Mouse (Mus musculus) limb, embryonic 15.5 days (tissue): ENCODE data around the gene Kif23. TPM values are rescaled to one million over a fixed set of nuclear protein-coding genes. Genes with fewer than 3 reads are reported as not detected.
A peak's percentile ranks its signal among the peaks of the same experiment; 100 is the strongest.

Experiments
- ATAC-seq: fragments of 200-750 bp; cut with Nextera tagmentation; 2 replicates; pipeline ENCODE4 v1.8.0; 2017; ENCODE audit warnings: low read depth, moderate TSS enrichment; ENCODE audit not compliant: insufficient number of reproducible peaks, low FRiP score, low TSS enrichment
- H3K27ac ChIP-seq: fragments of 300-500 bp; sonication (generic); 2 replicates; pipeline ENCODE4 v1.5.1; 2015; ENCODE audit warnings: moderate library complexity, mild to moderate bottlenecking, inconsistent platforms
- H3K27me3 ChIP-seq: fragments of 300-500 bp; sonication (generic); 2 replicates; pipeline ENCODE4 v1.6.1; 2015; ENCODE audit warnings: inconsistent platforms
- H3K36me3 ChIP-seq: fragments of 300-500 bp; sonication (generic); 2 replicates; pipeline ENCODE4 v1.6.1; 2015; ENCODE audit warnings: inconsistent platforms
- H3K4me1 ChIP-seq: fragments of 300-500 bp; sonication (generic); 2 replicates; pipeline ENCODE4 v1.6.1; 2015; ENCODE audit warnings: inconsistent platforms
- H3K4me2 ChIP-seq: fragments of 300-500 bp; sonication (generic); 2 replicates; pipeline ENCODE4 v1.6.1; 2015; ENCODE audit warnings: mild to moderate bottlenecking, inconsistent platforms
- H3K4me3 ChIP-seq: fragments of 300-500 bp; sonication (generic); 2 replicates; pipeline ENCODE4 v1.5.1; 2015; ENCODE audit warnings: mild to moderate bottlenecking, inconsistent platforms
- H3K9ac ChIP-seq: fragments of 300-500 bp; sonication (generic); 2 replicates; pipeline ENCODE4 v1.6.1; 2015; ENCODE audit warnings: inconsistent platforms
- H3K9me3 ChIP-seq: fragments of 300-500 bp; sonication (generic); 2 replicates; pipeline ENCODE4 v1.6.1; 2016; ENCODE audit warnings: inconsistent platforms
- WGBS: fragments of 180-500 bp; shearing (Covaris S2); methylation state at CpG from one replicate; pipeline ENCODE4 v1.1.7; 2015; 5-methylcytosine and 5-hydroxymethylcytosine counted together
- polyA plus RNA-seq: library from polyadenylated mRNA; unstranded; fragments of >200 nt; fragmentation: Nextera tagmentation; extraction: Ambion mirVana; gene quantifications from 2 replicates; pipeline ENCODE4 v1.2.1, GENCODE M21; 2015

Gene Kif23
- polyA plus RNA-seq, 1 experiment from 2014 or later: 91.2 TPM

DNA sequence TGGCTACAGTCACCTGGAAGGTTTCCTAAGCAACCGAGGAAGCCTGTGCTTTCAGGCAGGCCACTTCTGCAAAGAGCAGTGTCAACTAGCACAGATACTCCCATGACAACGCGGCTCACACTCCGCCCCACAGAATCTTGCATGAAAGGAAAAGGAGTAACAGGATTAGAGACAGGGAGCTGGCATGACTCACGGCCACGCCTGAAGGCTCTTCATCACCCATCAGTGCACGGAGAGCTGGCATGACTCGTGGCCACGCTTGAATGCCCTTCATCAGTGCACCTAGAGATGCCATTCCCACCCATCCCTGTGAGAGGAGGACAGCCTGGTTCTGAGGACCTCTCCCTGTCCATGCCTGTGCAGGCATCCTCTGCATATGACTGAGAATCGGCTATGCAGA, 20.8 kb upstream of the Kif23 start:
- Histone ChIP-seq H3K9me3 (no peaks in the 10 kb centered on the region), H3K4me2 (no peak overlapping the region), H3K4me1 (peaks cover 13% of the 10 kb centered on the region; the same call in 1 of the 2 replicates), H3K4me3 (no peak overlapping the region), H3K9ac (no peak overlapping the region), H3K36me3 (no peaks in the 10 kb centered on the region), H3K27me3 (no peaks in the 10 kb centered on the region), H3K27ac (no peak overlapping the region)
- no peak for ATAC-seq
- WGBS: 71% methylated on average over 10 of the region's 10 CpGs

DNA sequence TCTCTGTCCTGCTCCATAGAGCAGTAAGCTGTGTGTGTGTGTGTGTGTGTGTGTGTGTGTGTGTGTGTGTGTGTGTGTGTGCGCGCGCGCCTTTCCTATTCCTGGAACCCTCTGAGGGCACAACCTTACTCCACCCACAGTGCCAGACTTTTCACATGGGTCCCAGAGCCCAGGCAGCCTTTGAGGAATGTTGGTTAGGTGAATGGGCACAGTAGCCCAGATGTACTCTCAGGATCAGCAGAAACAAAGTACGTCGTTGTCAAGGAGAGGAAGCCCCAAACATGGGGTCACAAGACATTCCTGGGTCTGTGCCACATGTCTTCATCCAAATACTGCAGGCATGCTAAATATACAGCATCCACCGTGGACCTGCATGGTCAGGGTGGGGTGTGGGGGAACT, 19.4 kb upstream of the Kif23 start:
- H3K4me2 ChIP-seq: no peak overlapping the region
- no peak overlapping the region for H3K4me3 ChIP-seq
- H3K27ac ChIP-seq: no peak overlapping the region
- no peaks in the 10 kb centered on the region for H3K27me3 ChIP-seq
- H3K9me3 ChIP-seq: no peaks in the 10 kb centered on the region
- H3K36me3 ChIP-seq: no peaks in the 10 kb centered on the region
- WGBS: 81% methylated on average over 7 of the region's 7 CpGs
- no peak overlapping the region for H3K9ac ChIP-seq
- no peak; the same call in 1 of the 2 replicates for ATAC-seq
- peaks cover 13% of the 10 kb centered on the region; the same call in 1 of the 2 replicates for H3K4me1 ChIP-seq

DNA sequence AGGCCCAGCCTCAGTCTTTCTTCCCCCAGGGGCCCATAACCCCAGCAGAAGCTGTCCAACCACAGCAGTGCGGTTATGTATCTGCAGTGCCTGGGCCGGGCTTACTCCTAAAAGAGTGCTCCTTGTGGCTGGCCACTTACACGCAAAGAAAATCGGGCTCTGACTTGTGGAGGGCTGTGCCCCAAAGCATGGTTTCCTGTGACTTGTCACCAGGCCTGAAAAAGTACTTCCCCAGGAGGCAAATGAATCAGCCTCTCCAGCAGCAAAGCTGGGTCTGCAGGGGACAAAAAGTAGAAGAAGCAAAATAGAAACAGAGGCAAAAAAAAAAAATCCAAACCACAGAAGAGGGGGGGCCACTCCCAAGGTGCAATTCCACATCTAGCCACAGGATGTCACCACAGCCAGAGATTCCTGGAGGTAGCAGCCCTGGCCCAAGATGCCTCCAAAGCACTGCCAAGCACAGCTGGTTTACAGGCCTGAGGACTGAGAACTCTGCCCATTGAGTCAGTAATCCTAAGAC, 18.9 kb upstream of the Kif23 start:
- Histone ChIP-seq H3K27ac (0 out of 2 replicates have a peak overlapping the region, but pooled peaks have one; percentile 18), H3K36me3 (no peaks in the 10 kb centered on the region), H3K9me3 (no peaks in the 10 kb centered on the region), H3K4me2 (no peak overlapping the region), H3K4me3 (no peak overlapping the region), H3K27me3 (no peaks in the 10 kb centered on the region), H3K4me1 (peaks cover 13% of the 10 kb centered on the region; the same call in 1 of the 2 replicates), H3K9ac (no peak overlapping the region)
- 15% methylated on average over 4 of the region's 4 CpGs for WGBS
- no peak; the same call in 1 of the 2 replicates for ATAC-seq

DNA sequence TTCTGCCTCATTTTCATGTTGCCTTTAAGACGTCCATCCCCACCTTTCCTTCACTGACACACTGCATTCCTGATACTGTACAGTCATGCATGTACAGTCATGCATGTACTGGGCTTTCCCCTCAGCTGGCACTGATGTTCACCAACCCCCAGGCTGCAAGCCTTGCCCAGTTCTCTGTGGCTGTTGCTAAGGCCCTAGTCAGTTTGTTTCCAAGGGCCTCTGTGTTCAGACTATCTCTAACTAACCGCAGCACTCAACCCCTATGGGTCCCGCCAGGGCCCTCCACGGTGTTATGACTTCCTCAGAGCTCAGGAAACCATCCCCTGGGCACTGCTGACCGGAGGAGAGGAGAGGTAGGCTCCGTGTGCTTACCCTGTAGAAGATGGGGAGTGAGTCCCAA, 16.8 kb upstream of the Kif23 start:
- Histone ChIP-seq H3K4me2 (no peak overlapping the region), H3K4me1 (peaks cover 13% of the 10 kb centered on the region; the same call in 1 of the 2 replicates), H3K27me3 (no peaks in the 10 kb centered on the region), H3K27ac (no peak overlapping the region), H3K4me3 (no peak overlapping the region), H3K36me3 (no peaks in the 10 kb centered on the region), H3K9ac (no peak overlapping the region), H3K9me3 (no peaks in the 10 kb centered on the region)
- no peak for ATAC-seq
- WGBS: 60% methylated on average over 6 of the region's 6 CpGs

DNA sequence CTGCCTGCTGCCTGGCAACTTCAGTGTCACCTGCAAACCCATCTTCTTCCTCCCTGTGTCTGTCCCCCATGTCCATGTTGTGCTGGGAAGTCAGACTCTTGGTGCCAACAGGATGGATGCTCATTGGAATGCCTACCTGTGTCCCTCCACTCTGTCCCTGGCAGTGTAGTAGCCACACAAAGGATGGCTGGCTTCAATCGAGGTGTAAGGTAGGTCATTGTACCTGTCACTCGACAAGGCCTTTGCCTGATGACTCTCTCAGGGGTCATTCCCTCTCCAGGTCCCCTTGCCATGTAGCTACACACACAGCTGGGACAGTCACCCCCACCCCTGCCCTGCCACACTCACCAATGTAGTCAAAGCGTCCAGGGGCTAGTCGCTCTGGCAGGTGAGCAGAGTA, 14.6 kb upstream of the Kif23 start:
- no peaks in the 10 kb centered on the region for H3K36me3 ChIP-seq
- no peak overlapping the region for H3K4me3 ChIP-seq
- ATAC-seq: no peak
- H3K9me3 ChIP-seq: no peaks in the 10 kb centered on the region
- H3K27ac ChIP-seq: no peak overlapping the region
- WGBS: 75% methylated on average over 4 of the region's 4 CpGs
- no peaks in the 10 kb centered on the region for H3K27me3 ChIP-seq
- no peak overlapping the region for H3K9ac ChIP-seq
- peaks cover 11% of the 10 kb centered on the region; the same call in 1 of the 2 replicates for H3K4me1 ChIP-seq
- H3K4me2 ChIP-seq: no peak overlapping the region

DNA sequence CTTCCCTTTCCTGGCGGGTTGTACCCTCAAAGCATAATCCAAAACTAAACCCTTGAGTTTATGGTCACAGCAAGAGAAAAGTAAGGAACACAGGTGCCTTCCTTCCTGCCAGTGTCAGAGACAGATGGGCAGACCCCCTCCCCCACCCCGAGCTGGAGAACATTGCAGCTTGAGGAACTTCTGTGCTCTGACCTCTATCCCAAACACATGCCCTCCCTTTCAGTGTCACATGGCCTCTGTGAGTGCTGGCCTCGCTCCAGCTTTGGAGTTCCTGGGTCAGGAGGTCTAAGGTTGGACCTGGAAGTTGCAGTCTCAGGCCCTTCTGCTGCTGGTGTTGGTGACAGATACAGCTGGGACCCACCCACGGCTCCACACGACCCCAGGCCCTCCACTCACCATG, 14.2 kb upstream of the Kif23 start:
- H3K9ac ChIP-seq: no peak overlapping the region
- no peaks in the 10 kb centered on the region for H3K9me3 ChIP-seq
- ATAC-seq: no peak
- peaks cover 7% of the 10 kb centered on the region; the same call in 1 of the 2 replicates for H3K4me1 ChIP-seq
- H3K4me2 ChIP-seq: no peak overlapping the region
- no peak overlapping the region for H3K4me3 ChIP-seq
- no peaks in the 10 kb centered on the region for H3K27me3 ChIP-seq
- H3K36me3 ChIP-seq: no peaks in the 10 kb centered on the region
- 51% methylated on average over 5 of the region's 5 CpGs for WGBS
- no peak overlapping the region for H3K27ac ChIP-seq

DNA sequence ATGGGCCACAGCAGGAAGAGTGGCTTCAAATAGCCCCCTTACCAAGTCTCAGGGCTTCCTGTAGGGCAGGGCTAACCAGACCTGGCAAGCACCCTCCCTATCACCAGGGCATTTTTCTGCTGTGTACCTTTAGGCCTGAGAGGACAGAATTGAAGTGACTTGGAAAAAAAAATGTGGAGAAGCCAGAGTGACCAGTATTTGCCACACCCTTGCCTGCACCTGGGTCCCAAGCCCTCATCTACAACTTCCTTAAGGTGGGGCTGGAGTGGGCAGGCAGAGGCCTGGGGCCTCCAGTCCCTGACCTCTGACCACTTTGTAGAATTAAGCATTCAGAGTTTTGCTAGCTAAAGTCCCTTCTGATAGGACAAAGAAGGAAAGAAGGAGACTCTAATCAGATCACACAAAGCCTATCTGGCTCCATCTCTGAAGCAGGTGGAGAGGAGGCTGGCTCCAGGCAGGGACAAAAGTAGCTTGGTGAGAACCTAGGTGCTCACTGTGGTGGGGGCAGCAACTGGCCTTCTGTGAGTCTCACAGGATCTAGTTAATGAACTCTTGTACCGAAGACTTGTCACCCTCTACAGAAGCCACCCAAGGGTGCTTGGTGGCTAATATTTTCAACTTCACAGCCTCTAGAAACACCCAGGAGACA, 13.5 kb upstream of the Kif23 start:
- ATAC-seq: no peak
- H3K9me3 ChIP-seq: no peaks in the 10 kb centered on the region
- 87% methylated on average over 1 of the region's 1 CpGs for WGBS
- no peak overlapping the region for H3K9ac ChIP-seq
- H3K4me2 ChIP-seq: no peak overlapping the region
- H3K27ac ChIP-seq: no peak overlapping the region
- no peaks in the 10 kb centered on the region for H3K27me3 ChIP-seq
- H3K36me3 ChIP-seq: no peaks in the 10 kb centered on the region
- H3K4me1 ChIP-seq: peaks cover 1% of the 10 kb centered on the region; the same call in 1 of the 2 replicates
- H3K4me3 ChIP-seq: no peak overlapping the region

DNA sequence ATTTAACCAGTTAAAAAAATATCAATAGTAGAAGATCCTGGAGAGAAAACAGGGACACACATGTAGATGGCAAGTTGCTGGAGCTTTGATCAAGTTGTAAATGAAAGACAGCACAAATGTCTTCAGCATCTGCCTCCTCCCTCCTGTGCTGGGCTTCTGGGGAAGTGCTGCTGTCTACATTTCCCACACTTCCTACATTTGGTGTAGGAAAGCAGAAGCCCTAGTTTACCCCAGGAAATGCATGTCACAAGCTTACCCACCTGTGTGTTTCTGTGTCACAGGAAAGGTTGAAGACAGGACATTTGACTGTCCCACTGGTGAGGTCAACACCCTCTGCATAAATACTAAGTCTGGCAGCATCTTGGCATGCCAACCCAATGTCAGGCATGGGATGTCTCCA, 8.1 kb upstream of the Kif23 start:
- Histone ChIP-seq H3K9ac (no peak overlapping the region), H3K9me3 (no peaks in the 10 kb centered on the region), H3K4me3 (no peak overlapping the region), H3K4me2 (no peak overlapping the region), H3K36me3 (no peaks in the 10 kb centered on the region), H3K27ac (no peak overlapping the region), H3K4me1 (no peaks in the 10 kb centered on the region), H3K27me3 (no peaks in the 10 kb centered on the region)
- no peak for ATAC-seq

DNA sequence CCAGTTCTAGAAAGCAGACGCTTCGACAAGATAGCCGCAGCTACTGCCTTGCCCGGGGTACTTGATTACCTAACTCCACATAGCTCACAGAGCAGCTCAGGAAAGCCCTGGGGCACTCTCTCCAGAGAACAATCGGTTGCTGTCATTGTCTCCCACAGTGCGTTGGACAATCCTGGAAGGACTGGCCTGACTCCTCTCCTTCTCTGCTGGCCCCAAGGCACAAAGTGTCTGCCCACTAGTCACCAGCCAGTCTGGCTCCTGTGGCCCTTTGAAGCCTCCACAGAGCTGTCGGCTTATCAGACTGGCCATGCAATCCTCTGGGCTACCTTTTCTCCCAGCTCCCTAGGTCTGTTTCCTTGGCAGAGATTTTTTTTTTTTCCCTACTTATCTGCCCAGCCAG, 5.7 kb upstream of the Kif23 start:
- no peaks in the 10 kb centered on the region for H3K27me3 ChIP-seq
- no peak for ATAC-seq

DNA sequence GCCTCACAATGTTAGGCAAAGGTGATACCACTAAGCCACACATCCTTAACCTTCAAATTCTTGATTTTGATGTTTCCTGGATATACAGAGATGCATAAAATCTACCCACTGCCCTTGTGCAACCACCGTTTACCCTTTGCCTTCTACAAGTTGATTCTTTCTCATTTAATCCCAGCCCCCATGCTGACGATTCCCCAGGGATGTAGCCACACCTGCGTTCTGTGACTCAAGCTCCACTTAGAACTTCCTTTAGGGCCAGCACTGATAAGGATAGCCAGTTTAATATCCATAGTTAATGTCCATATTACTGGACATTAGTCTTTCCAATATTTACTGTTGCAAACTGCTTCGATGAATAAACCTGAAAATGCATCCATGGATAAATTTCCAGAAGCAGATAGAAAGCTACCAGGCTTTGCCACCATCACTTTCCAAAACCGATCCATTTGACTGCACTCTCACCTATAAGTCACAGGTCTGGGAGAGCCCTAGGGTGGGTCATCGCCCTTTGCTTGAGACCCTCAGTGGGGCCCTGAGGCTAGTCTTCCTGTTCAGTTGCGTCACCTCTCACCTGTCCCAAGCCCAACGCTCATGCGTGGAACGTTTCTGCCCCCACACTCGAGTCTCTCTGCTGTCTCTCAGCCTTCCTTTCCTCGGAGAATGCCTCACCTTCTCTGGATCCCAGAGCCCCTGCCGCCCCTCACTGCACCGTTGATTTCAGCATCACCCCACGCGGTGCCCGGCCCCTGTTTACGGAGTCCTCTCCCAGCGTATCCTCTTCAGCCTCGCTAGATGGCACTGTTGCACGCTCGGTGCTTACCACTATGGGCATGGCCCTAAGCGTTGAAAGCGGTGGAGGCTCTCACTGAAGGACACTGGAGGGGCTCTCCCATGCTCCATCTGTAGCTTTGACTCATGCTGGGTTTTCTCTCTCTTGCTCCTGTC, 1.1 kb upstream of the Kif23 start:
- Histone ChIP-seq H3K27me3 (no peaks in the 10 kb centered on the region), H3K36me3 (no peaks in the 10 kb centered on the region), H3K4me3 (peak overlapping the region; percentile 73), H3K4me1 (peaks cover 14% of the 10 kb centered on the region), H3K4me2 (peak overlapping the region; percentile 99), H3K27ac (no peak overlapping the region), H3K9ac (0 out of 2 replicates have a peak overlapping the region, but pooled peaks have one; percentile 8), H3K9me3 (no peaks in the 10 kb centered on the region)
- 6% methylated on average over 24 of the region's 24 CpGs for WGBS
- peak; percentile 71 for ATAC-seq

More for the DNA sequence above, 5.7 kb upstream of the Kif23 start:
- Histone ChIP-seq H3K9me3 (no peaks in the 10 kb centered on the region), H3K27ac (no peak overlapping the region), H3K9ac (no peak overlapping the region), H3K4me1 (peaks cover 8% of the 10 kb centered on the region), H3K4me3 (no peak overlapping the region), H3K4me2 (no peak overlapping the region), H3K36me3 (no peaks in the 10 kb centered on the region)
- WGBS: 65% methylated on average over 7 of the region's 7 CpGs

DNA sequence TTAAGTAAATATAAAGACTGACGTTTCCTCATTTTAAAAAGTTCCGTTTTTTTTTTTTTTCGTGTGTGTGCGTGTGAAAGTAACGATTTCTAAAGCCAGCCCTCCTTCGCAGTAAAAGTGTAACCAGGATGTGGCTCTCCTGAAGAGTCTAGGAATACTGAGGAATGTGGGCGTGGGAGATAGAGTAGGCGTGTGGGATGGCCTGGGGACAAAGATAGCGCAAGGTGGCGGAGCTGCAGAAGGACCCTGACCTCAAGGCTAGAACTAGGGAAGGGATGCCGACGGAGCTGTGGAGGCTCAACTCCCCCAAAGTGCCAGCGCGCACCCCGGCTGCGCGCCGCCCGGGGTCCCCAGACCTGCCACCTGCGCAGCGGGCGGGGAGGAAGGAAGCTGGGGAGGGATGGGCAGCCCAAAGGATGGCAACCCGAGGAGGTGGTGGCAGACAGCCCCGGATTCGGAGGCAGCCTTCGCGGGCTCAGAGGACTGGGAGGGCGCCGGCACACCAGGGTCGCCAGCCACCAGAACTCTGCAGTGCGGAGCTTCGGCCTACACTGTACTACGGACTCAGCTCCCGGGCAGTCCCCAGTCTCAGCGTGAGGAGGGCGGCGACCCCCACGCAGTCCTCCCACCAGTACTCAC, 482 bp downstream of the Kif23 start:
- H3K27ac ChIP-seq: peak overlapping the region; percentile 69
- peak overlapping the region; percentile 65 for H3K9ac ChIP-seq
- ATAC-seq: peak; percentile 72
- H3K9me3 ChIP-seq: no peaks in the 10 kb centered on the region
- WGBS: under 1% methylated on average over 37 of the region's 38 CpGs
- peak overlapping the region; percentile 73 for H3K4me3 ChIP-seq
- H3K27me3 ChIP-seq: no peaks in the 10 kb centered on the region
- H3K36me3 ChIP-seq: no peaks in the 10 kb centered on the region; the same call in 1 of the 2 replicates
- H3K4me1 ChIP-seq: peaks cover 14% of the 10 kb centered on the region
- peak overlapping the region; percentile 99 for H3K4me2 ChIP-seq
